Mouse (Mus musculus): ENCODE results near the gene Cers5. TPM values are rescaled to one million over a fixed set of nuclear protein-coding genes. Genes with fewer than 3 reads are reported as not detected.

Gene Cers5
- polyA plus RNA-seq, 1 experiment, result 0.06 TPM

DNA sequence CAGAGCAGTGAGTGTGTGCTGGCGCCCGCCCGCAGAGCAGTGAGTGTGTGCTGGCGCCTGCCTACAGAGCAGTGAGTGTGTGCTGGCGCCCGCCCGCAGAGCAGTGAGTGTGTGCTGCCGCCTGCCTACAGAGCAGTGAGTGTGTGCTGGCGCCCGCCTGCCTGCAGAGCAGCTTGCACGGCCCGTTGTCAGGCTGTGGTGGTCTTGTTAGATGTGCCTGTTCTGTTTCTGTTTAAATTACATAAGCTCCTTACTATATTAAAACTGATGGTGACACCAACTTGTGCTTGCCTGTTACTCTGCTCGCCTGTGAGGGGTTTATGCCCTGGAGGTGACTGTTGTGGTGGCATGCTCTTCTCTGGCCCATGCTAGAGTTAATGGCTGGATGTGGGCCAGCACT is 64.5 kb downstream of the Cers5 start:
- no peak for TF ChIP-seq GATA1 (IDR thresholded peaks at IDR 0.05; ENCODE audit: low read length)

DNA sequence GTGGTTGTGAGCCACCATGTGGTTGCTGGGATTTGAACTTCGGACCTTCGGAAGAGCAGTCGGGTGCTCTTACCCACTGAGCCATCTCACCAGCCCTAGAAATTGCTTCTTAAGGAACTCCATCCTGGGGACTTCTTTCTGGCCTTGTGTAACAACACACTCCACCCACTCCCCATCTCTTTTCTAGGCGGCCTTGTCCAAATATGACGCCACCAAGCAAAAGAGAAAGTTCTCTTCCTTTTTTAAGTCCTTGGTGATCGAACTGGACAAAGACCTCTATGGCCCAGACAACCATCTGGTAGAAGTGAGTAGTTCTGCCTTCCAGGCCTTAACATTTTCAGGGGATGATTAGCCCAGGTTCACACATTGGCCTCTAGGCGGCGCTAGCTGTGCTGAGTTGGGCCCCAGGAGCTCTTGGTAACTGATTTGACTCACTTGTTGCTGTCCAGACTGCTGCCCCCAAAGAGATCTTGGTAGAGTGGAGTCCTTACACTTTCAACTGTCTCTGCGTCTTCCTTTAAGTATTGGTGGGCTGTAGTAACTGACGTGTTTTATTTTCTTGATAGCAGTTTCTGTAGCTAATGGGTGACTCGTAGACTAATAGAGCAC is 67.1 kb downstream of the Cers5 start, which contains the start of gene Gm17349:
Gene Gm17349, minus strand, starts transcription at position 51 of the 609 bp plus-strand sequence.
- TF ChIP-seq GATA1 (IDR thresholded peaks at IDR 0.05; ENCODE audit: low read length), result no peak

DNA sequence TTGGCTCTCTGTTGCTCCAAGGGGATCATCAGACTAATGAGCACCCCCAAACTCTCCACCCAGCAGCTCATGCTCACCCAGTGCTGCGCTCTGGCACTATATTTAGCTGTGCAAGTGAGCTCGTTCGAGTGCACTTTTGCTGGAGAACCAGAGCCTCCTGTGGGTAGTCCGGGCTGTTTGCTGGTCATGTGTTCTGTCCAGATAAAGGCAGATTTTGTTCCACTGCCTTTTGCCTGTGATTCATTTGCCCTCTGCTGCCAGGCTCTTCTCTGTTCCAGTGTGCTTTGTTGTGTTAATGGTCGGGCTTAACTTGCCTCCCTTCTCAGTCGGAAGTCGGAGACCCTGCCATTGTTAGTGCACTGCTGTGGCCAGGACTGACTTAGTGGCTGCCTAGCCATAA is 67.8 kb downstream of the Cers5 start:
- TF ChIP-seq GATA1 (IDR thresholded peaks at IDR 0.05; ENCODE audit: low read length), result no peak

DNA sequence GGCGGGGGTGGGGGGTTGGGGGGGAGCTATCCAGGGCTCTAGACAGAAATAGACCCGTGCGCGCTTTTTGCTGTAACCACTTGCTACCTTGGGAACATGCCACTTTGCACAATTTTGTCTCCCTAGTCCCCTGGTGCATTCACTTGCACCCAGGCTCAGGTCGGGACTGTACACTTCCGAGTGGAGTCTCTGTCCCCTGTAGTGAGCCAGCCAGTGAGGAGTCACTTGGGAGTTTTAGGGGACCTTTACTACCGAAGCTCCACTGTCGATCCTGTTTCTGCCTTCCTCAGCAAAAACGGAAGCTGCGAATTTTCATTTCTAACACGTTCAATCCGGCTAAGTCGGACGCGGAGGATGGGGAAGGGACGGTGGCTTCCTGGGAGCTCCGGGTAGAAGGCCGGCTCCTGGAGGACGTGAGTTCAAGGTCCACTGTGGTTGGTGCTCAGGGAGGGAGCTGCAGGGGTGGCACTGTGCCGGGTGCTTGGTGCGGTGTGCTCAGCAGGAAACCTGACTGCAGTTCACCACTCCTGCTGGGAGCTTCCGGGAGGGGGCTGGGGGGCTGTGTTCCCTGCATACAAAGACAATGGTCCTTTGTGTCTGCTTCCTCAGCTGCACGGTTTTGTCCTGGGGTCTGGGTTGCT is 68.5 kb downstream of the Cers5 start:
- no peak for TF ChIP-seq GATA1 (IDR thresholded peaks at IDR 0.05; ENCODE audit: low read length)

DNA sequence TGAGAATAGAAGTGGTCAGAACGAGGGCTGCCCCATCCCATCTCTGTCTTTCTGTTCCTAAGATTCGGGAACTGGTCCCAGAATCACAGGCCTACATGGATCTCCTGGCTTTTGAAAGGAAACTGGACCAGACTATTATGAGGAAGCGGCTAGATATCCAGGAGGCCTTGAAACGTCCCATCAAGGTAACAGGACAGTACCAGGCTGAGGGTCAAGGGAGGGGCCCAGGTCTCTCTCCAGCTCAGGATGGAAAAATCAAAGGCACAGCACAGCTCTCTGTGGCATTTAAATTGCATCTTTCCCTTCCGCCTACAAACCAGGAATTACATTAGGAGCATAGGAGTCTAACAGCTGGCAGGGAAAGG is 69.0 kb downstream of the Cers5 start:
- no peak for TF ChIP-seq GATA1 (IDR thresholded peaks at IDR 0.05; ENCODE audit: low read length)

DNA sequence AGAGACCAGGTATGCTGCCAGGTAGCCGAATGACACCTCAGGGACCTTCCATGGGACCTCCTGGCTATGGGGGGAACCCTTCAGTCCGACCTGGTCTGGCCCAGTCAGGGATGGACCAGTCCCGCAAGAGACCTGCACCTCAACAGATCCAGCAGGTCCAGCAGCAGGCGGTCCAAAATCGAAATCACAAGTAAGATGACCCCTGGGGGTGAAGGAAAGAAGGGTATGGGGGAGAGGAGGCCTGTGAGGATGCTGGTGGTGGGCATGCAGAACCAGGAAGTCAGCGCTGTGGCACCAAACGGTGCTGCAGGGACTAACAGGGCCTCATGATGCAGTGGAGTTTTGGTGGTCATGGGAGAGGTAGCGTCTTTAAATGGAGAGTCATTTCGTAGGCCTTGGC is 69.6 kb downstream of the Cers5 start:
- no peak for TF ChIP-seq GATA1 (IDR thresholded peaks at IDR 0.05; ENCODE audit: low read length)

DNA sequence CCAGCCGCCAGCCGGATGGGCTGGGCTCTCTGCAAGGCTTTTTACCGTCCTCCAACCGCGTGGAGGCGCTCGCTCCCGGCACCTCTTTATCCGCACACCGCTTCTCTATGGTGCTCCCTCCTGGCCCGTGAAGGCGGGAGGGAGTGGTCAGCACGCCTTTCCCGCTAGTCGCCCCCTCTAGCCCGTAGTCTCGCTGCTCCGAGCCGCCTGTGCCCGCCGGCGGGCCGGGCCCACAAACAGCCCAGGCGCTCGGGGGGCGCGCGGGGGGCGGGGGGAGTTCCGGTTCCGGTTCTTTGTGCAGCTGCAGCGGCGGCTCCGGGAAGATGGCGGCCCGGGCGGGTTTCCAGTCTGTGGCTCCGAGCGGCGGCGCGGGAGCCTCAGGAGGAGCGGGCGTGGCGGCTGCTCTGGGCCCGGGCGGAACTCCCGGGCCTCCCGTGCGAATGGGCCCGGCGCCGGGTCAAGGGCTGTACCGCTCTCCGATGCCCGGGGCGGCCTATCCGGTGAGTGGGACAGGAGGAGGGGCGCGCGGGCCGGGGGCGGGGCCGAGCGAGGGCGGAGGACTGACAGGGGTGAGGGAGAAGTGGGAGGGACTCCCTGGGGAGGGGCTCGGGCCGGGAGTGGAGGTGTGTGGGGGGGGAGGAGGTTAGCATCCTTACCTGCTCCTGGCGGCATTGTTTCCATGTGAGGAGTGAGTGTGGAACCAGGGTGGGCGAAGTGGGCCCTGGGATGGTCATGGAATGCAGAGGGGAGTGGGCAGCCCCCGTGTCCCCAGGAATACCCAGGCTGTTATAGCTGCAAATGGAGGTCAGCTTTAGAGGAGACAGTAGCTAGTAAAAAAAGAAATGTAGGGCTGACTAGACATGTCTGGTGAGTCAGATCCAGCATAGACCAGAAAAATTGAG is 70.4 kb downstream of the Cers5 start, which contains the start of gene Smarcd1:
Gene Smarcd1, plus strand, starts transcription at position 131 of the 902 bp plus-strand sequence.
- no peak for TF ChIP-seq GATA1 (IDR thresholded peaks at IDR 0.05; ENCODE audit: low read length)

DNA sequence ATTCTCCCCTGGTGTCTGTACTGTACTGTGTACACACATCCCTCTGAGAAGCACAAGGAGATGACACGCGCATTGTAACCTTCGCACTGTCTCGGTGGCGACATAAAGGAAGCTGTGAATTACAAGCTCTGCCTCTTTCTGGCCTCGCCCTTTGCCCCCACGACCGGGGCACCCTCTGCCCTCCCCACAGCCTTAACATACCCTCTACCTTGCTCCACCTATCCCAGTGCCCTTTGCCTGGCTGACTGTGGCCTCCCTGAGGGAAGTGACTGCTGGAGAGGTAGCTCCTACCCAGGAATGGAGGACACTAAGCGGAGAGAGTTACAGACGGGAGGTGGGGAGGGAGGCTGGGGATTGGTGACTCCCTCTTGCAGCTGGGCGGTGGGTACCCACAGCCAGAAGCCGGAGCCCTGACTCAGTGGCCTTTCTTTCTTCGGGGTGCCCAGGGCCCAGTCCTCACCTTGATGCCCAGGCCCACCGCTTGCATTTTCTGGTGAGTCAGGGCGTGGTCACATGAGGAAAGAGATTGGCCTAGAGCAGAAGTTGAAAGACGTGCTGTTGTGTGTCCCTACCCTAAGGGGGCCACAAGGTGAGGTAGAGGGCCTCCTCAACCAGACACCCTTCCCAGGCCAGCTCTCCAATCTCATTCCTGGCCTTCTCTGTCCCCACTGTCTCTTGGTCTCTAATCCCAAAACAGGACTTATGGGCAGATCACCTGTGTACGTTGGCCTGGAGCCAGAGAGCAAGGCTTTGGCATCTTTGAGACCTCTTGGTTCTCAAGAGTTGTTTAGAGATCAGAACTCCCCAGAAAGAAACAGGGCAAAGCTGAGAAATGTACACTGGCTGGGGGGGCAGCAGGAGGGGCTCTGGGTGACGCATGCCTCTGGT is 72.2 kb downstream of the Cers5 start:
- no peak for TF ChIP-seq GATA1 (IDR thresholded peaks at IDR 0.05; ENCODE audit: low read length)

DNA sequence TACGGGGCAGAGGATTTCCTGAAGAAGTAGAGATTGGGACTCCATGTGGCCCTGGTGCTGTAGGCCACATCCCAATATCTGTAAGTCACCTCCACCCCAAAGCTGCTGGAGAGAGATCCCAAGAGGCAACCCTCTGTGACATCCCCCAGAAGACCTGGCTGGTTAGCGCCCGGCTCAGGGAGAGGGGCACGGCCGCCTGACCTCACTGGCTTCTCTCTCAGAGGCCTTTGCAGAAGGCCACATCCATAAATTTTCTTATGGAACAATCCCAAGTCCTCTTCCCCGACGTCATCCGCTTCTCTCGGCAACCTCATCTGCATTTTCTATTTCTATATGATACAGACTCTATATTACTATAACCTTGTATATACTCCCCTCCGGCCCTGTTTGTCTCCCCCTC is 73.0 kb downstream of the Cers5 start:
- no peak for TF ChIP-seq GATA1 (IDR thresholded peaks at IDR 0.05; ENCODE audit: low read length)

DNA sequence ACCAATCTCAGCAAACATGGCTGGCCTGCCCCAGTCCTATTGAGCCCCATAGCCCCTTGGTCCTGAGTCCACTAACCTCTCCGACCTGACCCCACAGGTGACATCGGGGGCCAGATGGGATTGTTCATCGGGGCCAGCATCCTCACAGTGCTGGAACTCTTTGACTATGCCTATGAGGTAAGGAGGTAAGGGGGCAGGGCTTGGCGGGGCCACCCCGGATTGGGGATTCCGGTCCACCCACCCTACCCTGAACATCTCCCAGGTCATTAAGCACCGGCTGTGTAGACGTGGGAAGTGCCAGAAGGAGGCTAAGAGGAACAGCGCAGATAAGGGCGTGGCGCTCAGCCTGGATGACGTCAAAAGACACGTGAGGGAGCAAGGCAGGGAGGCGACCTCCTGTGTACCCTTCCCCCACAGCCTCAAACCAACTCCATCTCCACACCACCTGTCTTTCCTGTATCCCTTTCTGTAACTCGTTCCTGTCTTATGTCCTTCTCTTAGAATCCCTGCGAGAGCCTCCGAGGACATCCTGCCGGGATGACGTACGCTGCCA is 74.1 kb downstream of the Cers5 start:
- no peak for TF ChIP-seq GATA1 (IDR thresholded peaks at IDR 0.05; ENCODE audit: low read length)

DNA sequence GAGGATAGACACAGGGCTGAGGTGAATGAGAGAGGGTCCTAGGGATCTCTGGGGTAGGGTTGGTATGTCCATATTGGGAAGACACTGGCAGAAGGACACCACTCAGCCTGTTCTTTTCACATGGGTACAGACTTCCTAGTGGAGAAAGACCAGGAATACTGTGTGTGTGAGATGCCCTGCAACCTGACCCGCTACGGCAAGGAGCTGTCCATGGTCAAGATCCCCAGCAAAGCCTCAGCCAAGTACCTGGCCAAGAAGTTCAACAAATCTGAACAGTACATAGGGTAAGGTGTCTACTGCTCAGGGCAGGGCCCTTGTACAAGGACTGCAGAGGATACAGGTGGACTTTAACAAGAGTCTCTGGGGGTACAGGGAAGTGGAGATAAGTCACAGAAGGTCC is 75.4 kb downstream of the Cers5 start:
- TF ChIP-seq GATA1 (IDR thresholded peaks at IDR 0.05; ENCODE audit: low read length), result no peak

DNA sequence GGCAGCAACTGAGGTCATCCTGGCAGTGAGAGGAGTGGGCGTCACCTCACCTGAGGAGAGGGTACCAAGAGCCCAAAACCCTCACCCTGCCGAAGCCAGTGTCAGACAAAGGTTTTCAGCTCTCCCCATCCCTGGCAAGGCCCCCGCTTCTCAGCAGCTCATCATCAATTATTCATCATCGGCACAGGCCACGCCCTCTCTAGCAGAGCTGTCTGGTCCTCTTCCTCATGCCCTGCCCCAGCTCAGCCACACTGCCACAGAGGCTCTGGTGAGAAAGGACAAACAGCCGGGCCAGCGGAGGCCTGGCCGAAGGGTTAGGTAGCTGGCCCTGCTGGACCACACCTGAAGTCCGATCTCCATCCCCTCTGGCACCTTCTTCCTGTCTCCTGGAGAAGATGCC is 80.7 kb downstream of the Cers5 start:
- TF ChIP-seq GATA1 (IDR thresholded peaks at IDR 0.05; ENCODE audit: low read length), result no peak

DNA sequence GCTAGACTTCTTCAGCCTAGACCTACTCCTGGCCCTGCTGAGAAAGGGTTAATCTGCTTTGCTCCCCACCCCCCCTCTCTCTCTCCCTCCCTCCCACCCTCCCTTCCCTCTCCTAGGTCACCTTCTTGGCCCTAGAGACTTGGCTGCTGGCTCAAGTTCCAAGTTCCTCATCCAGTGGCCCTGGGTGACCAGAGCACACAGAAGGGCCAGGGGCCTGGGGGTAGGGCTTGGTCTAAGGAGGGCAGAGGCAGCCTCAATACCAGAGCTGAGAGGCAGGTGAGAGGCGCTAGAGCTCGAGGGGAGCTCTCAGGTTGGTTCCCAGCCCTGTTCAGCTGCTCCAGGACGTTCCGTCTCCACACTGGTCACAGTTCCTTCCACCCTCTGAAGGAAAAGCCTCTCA is 81.8 kb downstream of the Cers5 start:
- TF ChIP-seq GATA1 (IDR thresholded peaks at IDR 0.05; ENCODE audit: low read length), result no peak

DNA sequence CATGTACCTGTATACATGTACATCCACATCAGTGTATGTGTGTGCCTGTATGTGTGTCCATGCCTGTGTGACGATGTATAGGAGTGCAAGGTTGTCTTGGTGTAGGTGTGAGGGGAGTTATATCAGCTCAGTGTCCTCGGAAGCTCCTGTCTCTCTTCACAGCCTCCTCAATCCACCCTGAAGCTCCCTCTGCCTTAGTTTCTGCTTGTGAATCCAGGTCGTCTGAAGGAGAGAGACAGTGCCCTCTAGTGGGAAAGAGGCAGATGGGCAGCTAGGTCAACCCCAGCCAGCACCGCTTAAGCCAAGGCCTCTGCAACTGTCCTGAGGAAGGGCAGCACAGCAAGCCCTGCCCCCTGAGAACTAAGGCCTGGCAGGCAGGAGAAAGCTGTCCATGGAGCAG is 84.0 kb downstream of the Cers5 start:
- no peak for TF ChIP-seq GATA1 (IDR thresholded peaks at IDR 0.05; ENCODE audit: low read length)

Other genes with a start within 250 kb of the Cers5 start
- not detected in 2 replicates for gene Faim2, start 244.7 kb downstream of the Cers5 start, polyA plus RNA-seq (2012)
- gene Aqp2, start 193.8 kb downstream of the Cers5 start, polyA plus RNA-seq (2012), result not detected in 2 replicates
- gene Aqp5, start 182.1 kb downstream of the Cers5 start, polyA plus RNA-seq (2012), result not detected in 2 replicates
- not detected in 2 replicates for gene Aqp6, start 171.5 kb downstream of the Cers5 start, polyA plus RNA-seq (2012)
- gene Racgap1, start 121.2 kb downstream of the Cers5 start, polyA plus RNA-seq (2012), result 19.2 and 25.9 TPM in 2 replicates
- not detected in 2 replicates for gene Asic1, start 102.5 kb downstream of the Cers5 start, polyA plus RNA-seq (2012)
- gene Smarcd1, start 70.8 kb downstream of the Cers5 start, polyA plus RNA-seq (2012), result 42.8 and 56.5 TPM in 2 replicates
- 4.9 and 6.8 TPM in 2 replicates for gene Gm17349, start 67.4 kb downstream of the Cers5 start, polyA plus RNA-seq (2012)
- not detected in 2 replicates for gene Gpd1, start 55.4 kb downstream of the Cers5 start, polyA plus RNA-seq (2012)
- gene Cox14, start 47.3 kb downstream of the Cers5 start, polyA plus RNA-seq (2012), result 105 and 116 TPM in 2 replicates
- 0.02 TPM in 1 of 2 replicates, not detected in the other for gene Lima1, start 102.6 kb upstream of the Cers5 start, polyA plus RNA-seq (2012)
- not detected in 2 replicates for gene Fam186a, start 194.2 kb upstream of the Cers5 start, polyA plus RNA-seq (2012)
- 13.6 and 21.7 TPM in 2 replicates for gene Larp4, start 197.2 kb upstream of the Cers5 start, polyA plus RNA-seq (2012)

Data from G1E-ER4 (cell line).